Mouse (Mus musculus): ENCODE results near the gene Tgm4.

DNA sequence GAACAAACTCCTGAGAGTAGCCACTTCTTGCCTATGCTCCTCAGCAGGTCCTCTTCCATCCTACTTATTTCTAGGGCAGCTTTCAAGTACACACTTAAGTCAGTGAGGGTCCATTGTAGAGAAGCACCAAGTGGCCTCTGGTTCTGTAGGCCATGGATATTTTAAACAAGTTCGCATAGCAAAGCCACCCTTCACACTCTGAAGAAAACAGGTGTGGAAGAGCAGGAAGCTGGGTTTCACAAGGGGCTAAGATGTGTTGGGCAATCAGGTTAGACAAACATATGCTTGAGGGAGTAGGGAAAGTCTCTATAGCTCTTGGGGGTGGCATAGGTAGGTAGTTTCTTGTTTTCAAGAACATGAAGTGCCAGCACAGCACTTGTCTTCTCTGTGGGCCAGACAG lies 50.8 kb downstream of the Tgm4 start:
- TF ChIP-seq POLR2A (IDR thresholded peaks at IDR 0.05; ENCODE audit: borderline replicate concordance, extremely low read depth, low read depth, low read length) (no peak), CTCF (IDR thresholded peaks at IDR 0.05; ENCODE audit: insufficient read depth, low read length) (no peak)

Data from lung, adult 2 months (tissue).